Mouse (Mus musculus): ENCODE results near the gene Zdhhc9. TPM values are rescaled to one million over a fixed set of nuclear protein-coding genes. Genes with fewer than 3 reads are reported as not detected.
"Not testable (repeated sequence)": the region's sequence is repeated elsewhere in the genome, so short reads cannot be mapped to it uniquely, and the experiment has no call there.

Gene Zdhhc9
- 2.6 and 3.9 TPM in 2 replicates for polyA plus RNA-seq (2016; fragmentation: Nextera tagmentation; extraction: Ambion mirVana)

GRCm38 (mm10) chrX:48208519-48209185 lies at the start of gene Zdhhc9:
Gene Zdhhc9 (minus strand): TSS chrX:48208878.
- H3K4me3 ChIP-seq = peak within 1 kb of the TSS; percentile 73
- peaks cover 4% of the 10 kb centered on the region; the same call in 1 of the 2 replicates for H3K36me3 ChIP-seq
- no peaks in the 10 kb centered on the region for H3K27me3 ChIP-seq (replicated peaks)
- 10% methylated on average over 34 of the region's 34 CpGs for WGBS
- ATAC-seq (ENCODE audit: insufficient number of reproducible peaks, low FRiP score) = peak; percentile 100
- peak within 1 kb of the TSS; percentile 35 for H3K27ac ChIP-seq (ENCODE audit: poor library complexity, severe bottlenecking)
- no peaks in the 10 kb centered on the region; the same call in 1 of the 2 replicates for H3K4me1 ChIP-seq (replicated peaks)
- H3K4me2 ChIP-seq = peak within 1 kb of the TSS; percentile 65
- H3K9me3 ChIP-seq (replicated peaks) = no peaks in the 10 kb centered on the region
- peak within 1 kb of the TSS; percentile 73 for H3K9ac ChIP-seq

GRCm38 (mm10) chrX:48257011-48257410 lies 48.3 kb upstream of the Zdhhc9 start:
- no peaks in the 10 kb centered on the region for H3K27me3 ChIP-seq (replicated peaks)
- H3K36me3 ChIP-seq = peaks cover 5% of the 10 kb centered on the region; the same call in 1 of the 2 replicates
- peak overlapping the region; percentile 64 for H3K4me3 ChIP-seq
- ATAC-seq (ENCODE audit: insufficient number of reproducible peaks, low FRiP score) = no peak
- H3K9me3 ChIP-seq (replicated peaks) = no peaks in the 10 kb centered on the region
- peak overlapping the region; percentile 70 for H3K4me2 ChIP-seq
- peak overlapping the region; percentile 52; the same call in 1 of the 2 replicates for H3K27ac ChIP-seq (ENCODE audit: poor library complexity, severe bottlenecking)
- H3K9ac ChIP-seq = peak overlapping the region; percentile 70
- H3K4me1 ChIP-seq (replicated peaks) = no peaks in the 10 kb centered on the region
- WGBS = 10% methylated on average over 16 of the region's 16 CpGs

DNA sequence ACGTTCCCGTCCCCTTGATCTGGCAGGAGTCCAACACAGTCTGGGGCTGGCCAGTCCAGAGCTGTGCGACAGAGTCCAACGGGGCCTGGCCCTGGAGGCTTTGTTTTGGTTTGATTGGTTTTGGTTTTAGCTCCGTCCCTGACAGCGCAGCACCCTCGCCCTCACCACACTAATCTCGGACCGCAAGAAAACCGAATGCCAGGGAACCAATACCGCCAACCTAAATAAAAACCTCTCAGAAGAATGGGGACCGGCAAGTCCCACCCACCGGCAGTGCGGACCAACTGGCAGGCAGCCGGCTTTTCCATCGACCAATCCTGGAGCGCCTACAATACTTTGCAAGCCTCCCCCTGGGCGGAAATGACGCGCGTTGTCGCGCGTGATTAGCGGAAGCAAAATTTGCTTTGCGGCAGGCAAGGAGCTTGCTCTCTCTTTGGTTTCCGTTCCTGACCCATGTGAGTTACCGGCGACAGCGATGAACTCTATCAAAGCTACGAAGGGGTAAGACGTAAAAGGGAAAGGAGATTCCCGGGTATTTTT lies 47.9 kb upstream of the Zdhhc9 start, which contains the start of gene Utp14a:
Gene Utp14a, plus strand, starts transcription at position 395 of the 540 bp plus-strand sequence.
- 5% methylated on average over 33 of the region's 33 CpGs for WGBS
- peaks cover 4% of the 10 kb centered on the region; the same call in 1 of the 2 replicates for H3K36me3 ChIP-seq
- H3K9ac ChIP-seq = peak within 1 kb of the TSS; percentile 70
- no peaks in the 10 kb centered on the region for H3K27me3 ChIP-seq (replicated peaks)
- H3K27ac ChIP-seq (ENCODE audit: poor library complexity, severe bottlenecking) = peak within 1 kb of the TSS; percentile 86
- H3K9me3 ChIP-seq (replicated peaks) = no peaks in the 10 kb centered on the region
- H3K4me2 ChIP-seq = peak within 1 kb of the TSS; percentile 70
- H3K4me1 ChIP-seq (replicated peaks) = no peaks in the 10 kb centered on the region
- peak within 1 kb of the TSS; percentile 64 for H3K4me3 ChIP-seq
- ATAC-seq (ENCODE audit: insufficient number of reproducible peaks, low FRiP score) = peak; percentile 98

GRCm38 (mm10) chrX:48255830-48256428 lies 47.3 kb upstream of the Zdhhc9 start:
- Histone ChIP-seq H3K9me3 (replicated peaks) (no peaks in the 10 kb centered on the region), H3K27ac (ENCODE audit: poor library complexity, severe bottlenecking) (peak overlapping the region; percentile 86), H3K4me2 (peak overlapping the region; percentile 70), H3K4me3 (peak overlapping the region; percentile 64), H3K36me3 (no peaks in the 10 kb centered on the region; the same call in 1 of the 2 replicates), H3K4me1 (replicated peaks) (no peaks in the 10 kb centered on the region), H3K27me3 (replicated peaks) (no peaks in the 10 kb centered on the region), H3K9ac (no peak overlapping the region)
- peak; percentile 78; the same call in 1 of the 2 replicates for ATAC-seq (ENCODE audit: insufficient number of reproducible peaks, low FRiP score)
- 18% methylated on average over 18 of the region's 18 CpGs for WGBS

GRCm38 (mm10) chrX:48234417-48234816 lies 25.7 kb upstream of the Zdhhc9 start:
- Histone ChIP-seq H3K9me3 (replicated peaks) (no peaks in the 10 kb centered on the region), H3K27ac (ENCODE audit: poor library complexity, severe bottlenecking) (no peak overlapping the region), H3K4me2 (no peak overlapping the region), H3K4me1 (replicated peaks) (no peaks in the 10 kb centered on the region), H3K4me3 (no peak overlapping the region), H3K9ac (no peak overlapping the region), H3K36me3 (no peaks in the 10 kb centered on the region), H3K27me3 (replicated peaks) (no peaks in the 10 kb centered on the region)
- 50% methylated on average over 7 of the region's 7 CpGs for WGBS
- ATAC-seq (ENCODE audit: insufficient number of reproducible peaks, low FRiP score) = no peak

- no peak overlapping the region for H3K27ac ChIP-seq (ENCODE audit: poor library complexity, severe bottlenecking)
- no peaks in the 10 kb centered on the region for H3K4me1 ChIP-seq (replicated peaks)
- no peaks in the 10 kb centered on the region for H3K36me3 ChIP-seq
- H3K27me3 ChIP-seq (replicated peaks) = no peaks in the 10 kb centered on the region; the same call in 1 of the 2 replicates
- no peak overlapping the region for H3K9ac ChIP-seq
- 79% methylated on average over 7 of the region's 7 CpGs for WGBS
- no peak for ATAC-seq (ENCODE audit: insufficient number of reproducible peaks, low FRiP score)
- no peak overlapping the region for H3K4me2 ChIP-seq
- H3K9me3 ChIP-seq (replicated peaks) = no peaks in the 10 kb centered on the region
- H3K4me3 ChIP-seq = no peak overlapping the region
Observed at GRCm38 (mm10) chrX:48226225-48226624, 17.5 kb upstream of the Zdhhc9 start.

GRCm38 (mm10) chrX:48222706-48223105 lies 14.0 kb upstream of the Zdhhc9 start:
- H3K4me3 ChIP-seq = no peak overlapping the region
- H3K27ac ChIP-seq (ENCODE audit: poor library complexity, severe bottlenecking) = no peak overlapping the region
- ATAC-seq (ENCODE audit: insufficient number of reproducible peaks, low FRiP score) = no peak
- H3K36me3 ChIP-seq = no peaks in the 10 kb centered on the region
- H3K9me3 ChIP-seq (replicated peaks) = no peaks in the 10 kb centered on the region
- no peaks in the 10 kb centered on the region; the same call in 1 of the 2 replicates for H3K27me3 ChIP-seq (replicated peaks)
- H3K4me2 ChIP-seq = no peak overlapping the region
- 79% methylated on average over 7 of the region's 7 CpGs for WGBS
- no peak overlapping the region for H3K9ac ChIP-seq
- no peaks in the 10 kb centered on the region for H3K4me1 ChIP-seq (replicated peaks)

DNA sequence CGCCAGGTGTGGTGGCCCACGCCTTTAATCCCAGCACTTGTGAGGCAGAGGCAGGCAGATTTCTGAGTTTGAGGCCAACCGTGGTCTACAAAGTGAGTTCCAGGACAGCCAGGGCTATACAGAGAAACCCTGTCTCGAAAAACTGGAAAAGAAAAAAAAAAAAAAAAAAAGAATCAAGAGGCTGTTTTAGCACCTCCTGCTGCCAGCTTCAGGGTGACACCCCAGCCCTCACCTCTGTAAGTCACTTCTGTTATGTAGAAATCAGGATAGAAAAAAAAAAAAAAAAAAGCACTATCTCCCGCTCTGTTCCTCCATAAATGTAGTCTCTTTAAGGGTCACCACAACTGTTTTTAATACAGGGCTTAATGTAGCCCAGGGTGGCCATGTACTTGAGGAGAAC lies 10.8 kb upstream of the Zdhhc9 start:
- Histone ChIP-seq H3K27ac (ENCODE audit: poor library complexity, severe bottlenecking) (no peak overlapping the region), H3K36me3 (no peaks in the 10 kb centered on the region), H3K4me3 (no peak overlapping the region), H3K4me2 (no peak overlapping the region), H3K27me3 (replicated peaks) (no peaks in the 10 kb centered on the region; the same call in 1 of the 2 replicates), H3K4me1 (replicated peaks) (no peaks in the 10 kb centered on the region), H3K9me3 (replicated peaks) (no peaks in the 10 kb centered on the region), H3K9ac (no peak overlapping the region)
- no peak for ATAC-seq (ENCODE audit: insufficient number of reproducible peaks, low FRiP score)
- WGBS = 75% methylated on average over 5 of the region's 5 CpGs

DNA sequence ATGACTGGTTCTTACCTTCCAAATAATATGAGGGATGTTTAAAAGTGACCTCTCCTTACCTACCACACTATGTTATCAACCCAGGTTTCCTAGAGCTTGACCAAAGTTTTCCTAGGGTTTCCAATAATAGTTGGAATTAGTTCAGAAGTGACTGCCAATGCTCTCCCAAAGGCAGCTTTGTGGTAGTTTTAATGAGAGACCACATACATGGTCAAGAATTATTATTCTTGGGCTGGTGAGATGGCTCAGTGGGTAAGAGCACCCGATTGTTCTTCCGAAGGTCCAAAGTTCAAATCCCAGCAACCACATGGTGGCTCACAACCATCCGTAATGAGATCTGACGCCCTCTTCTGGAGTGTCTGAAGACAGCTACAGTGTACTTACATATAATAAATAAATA lies 1.1 kb upstream of the Zdhhc9 start:
- H3K27ac ChIP-seq (ENCODE audit: poor library complexity, severe bottlenecking); H3K9me3 ChIP-seq (replicated peaks); H3K4me3 ChIP-seq; H3K4me2 ChIP-seq; H3K27me3 ChIP-seq (replicated peaks); H3K4me1 ChIP-seq (replicated peaks); H3K36me3 ChIP-seq; ATAC-seq (ENCODE audit: insufficient number of reproducible peaks, low FRiP score); H3K9ac ChIP-seq: not testable (repeated sequence)
- WGBS = 65% methylated on average over 4 of the region's 4 CpGs

DNA sequence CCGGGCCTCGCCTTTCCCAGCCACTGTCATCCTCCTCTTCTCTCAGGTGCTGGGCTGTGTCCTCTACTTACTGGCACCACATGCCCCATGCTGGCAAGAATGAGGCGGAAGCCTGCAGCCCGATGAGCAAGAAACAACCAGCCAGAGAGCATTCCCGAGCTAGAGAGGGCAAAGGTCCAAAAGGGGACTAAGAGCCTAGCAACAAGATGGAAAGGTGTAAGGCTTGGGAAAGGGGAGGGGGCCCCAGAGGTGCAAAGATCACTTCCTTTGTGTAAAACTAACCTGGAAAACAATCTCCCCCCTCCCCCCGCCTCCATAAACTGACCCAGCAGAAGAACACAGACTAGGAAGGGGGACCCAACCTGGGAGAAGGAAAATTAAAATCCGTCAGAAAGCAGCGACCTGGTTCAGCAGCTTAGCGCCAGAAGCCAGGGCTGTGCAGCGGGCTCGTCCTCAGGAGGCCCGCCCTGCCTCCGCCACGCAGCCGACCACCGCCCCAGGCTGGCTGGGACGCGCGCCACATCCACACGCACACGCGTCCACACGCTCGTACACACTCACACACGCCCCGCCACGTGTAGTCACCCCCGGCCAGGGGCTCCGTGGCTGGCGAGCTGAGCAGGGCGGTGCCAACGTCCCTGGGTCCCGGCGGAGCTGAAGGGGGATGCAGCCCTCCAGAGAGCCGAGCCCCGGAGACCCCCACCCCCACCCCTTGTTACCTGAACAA lies 754 bp downstream of the Zdhhc9 start:
- H3K27me3 ChIP-seq (replicated peaks) = no peaks in the 10 kb centered on the region
- peak overlapping the region; percentile 65 for H3K4me2 ChIP-seq
- H3K4me1 ChIP-seq (replicated peaks) = no peaks in the 10 kb centered on the region; the same call in 1 of the 2 replicates
- ATAC-seq (ENCODE audit: insufficient number of reproducible peaks, low FRiP score) = peak; percentile 80
- peak overlapping the region; percentile 35; the same call in 1 of the 2 replicates for H3K27ac ChIP-seq (ENCODE audit: poor library complexity, severe bottlenecking)
- no peaks in the 10 kb centered on the region for H3K9me3 ChIP-seq (replicated peaks)
- peak overlapping the region; percentile 73 for H3K9ac ChIP-seq
- 13% methylated on average over 35 of the region's 36 CpGs for WGBS
- H3K4me3 ChIP-seq = peak overlapping the region; percentile 73
- H3K36me3 ChIP-seq = peaks cover 4% of the 10 kb centered on the region; the same call in 1 of the 2 replicates

All from heart, embryonic 12.5 days (tissue).